Mouse (Mus musculus) liver, adult 2 months (tissue): ENCODE measurements at regions not wholly inside any gene's neighbourhood (a gene's known extent, or its start where the extent isn't known, plus 50 kb on each side); places are given as distances from the start of the nearest gene placed in this dataset.

Experiments
- CTCF ChIP-seq: fragments of 200-500 bp; IDR thresholded peaks from 2 replicates; pipeline ENCODE4 v1.5.1; 2011; ENCODE audit warnings: low read depth, low read length, control low read depth
- POLR2A ChIP-seq: fragments of 200-500 bp; IDR thresholded peaks from 2 replicates; pipeline ENCODE4 v1.6.1; 2011; ENCODE audit warnings: low read length, control low read depth; ENCODE audit not compliant: insufficient read depth; ENCODE audit errors: extremely low read depth

- TF ChIP-seq CTCF (no peak), POLR2A (no peak)
Measured at GRCm38 (mm10) chr1:59403831-59404547, 78.2 kb upstream of the Fzd7 start.
